Mouse (Mus musculus) stomach, embryonic 14.5 days (tissue): ENCODE results near the gene Klf14. TPM values are rescaled to one million over a fixed set of nuclear protein-coding genes. Genes with fewer than 3 reads are reported as not detected.

ENCODE experiments used
- polyA plus RNA-seq: library from polyadenylated mRNA; unstranded; fragments of >200 nt; fragmentation: Nextera tagmentation; extraction: Ambion mirVana; gene quantifications from 2 replicates; pipeline ENCODE4 v1.2.1, GENCODE M21; 2014

Gene Klf14
- polyA plus RNA-seq, 1 experiment from 2014 or later = 3.7 TPM

Other genes starting within 250 kb of the Klf14 start
- 1,146 and 1,247 TPM in 2 replicates for gene Mest, start 235.5 kb downstream of the Klf14 start, polyA plus RNA-seq
- gene Copg2, start 62.3 kb downstream of the Klf14 start, polyA plus RNA-seq = 28.7 and 30.5 TPM in 2 replicates
- not detected in 2 replicates for gene Tsga13, start 43.5 kb downstream of the Klf14 start, polyA plus RNA-seq